Mouse (Mus musculus) liver, adult 2 months (tissue): Measurements from ENCODE around the gene Kifc5b. TPM values are rescaled to one million over a fixed set of nuclear protein-coding genes. Genes with fewer than 3 reads are reported as not detected.
"Not testable (repeated sequence)": the region's sequence is repeated elsewhere in the genome, so short reads cannot be mapped to it uniquely, and the experiment has no call there.

Experiments used
- DNase-seq: peaks from one replicate; pipeline ENCODE4 v3.0.0-alpha.2; 2011; ENCODE audit warnings: low read depth, low spot score; ENCODE audit errors: extremely low read depth
- H3K27ac ChIP-seq: fragments of 200-500 bp; replicated peaks from 2 replicates; pipeline ENCODE4 v1.5.1; 2012; ENCODE audit warnings: low read depth, mild to moderate bottlenecking, control low read depth, inconsistent platforms, low read length; ENCODE audit not compliant: insufficient read depth
- H3K27me3 ChIP-seq: fragments of 200-500 bp; 2 replicates; pipeline ENCODE4 v1.6.1; 2012; ENCODE audit warnings: mild to moderate bottlenecking, moderate library complexity, low read length, inconsistent platforms; ENCODE audit not compliant: control insufficient read depth, insufficient read depth
- H3K36me3 ChIP-seq: fragments of 200-500 bp; 2 replicates; pipeline ENCODE4 v1.6.1; 2012; ENCODE audit warnings: low read length, inconsistent platforms; ENCODE audit not compliant: control insufficient read depth, insufficient read depth
- H3K4me1 ChIP-seq: fragments of 200-500 bp; 2 replicates; pipeline ENCODE4 v1.6.1; 2011; ENCODE audit warnings: low read length; ENCODE audit not compliant: control insufficient read depth, insufficient read depth
- H3K4me3 ChIP-seq: fragments of 200-500 bp; 2 replicates; pipeline ENCODE4 v1.5.1; 2011; ENCODE audit warnings: low read depth, mild to moderate bottlenecking, control low read depth, low read length, moderate library complexity; ENCODE audit not compliant: insufficient read depth
- H3K79me2 ChIP-seq: fragments of 200-500 bp; 2 replicates; pipeline ENCODE4 v1.6.1; 2012; ENCODE audit warnings: inconsistent platforms, mild to moderate bottlenecking, low read length, moderate library complexity; ENCODE audit not compliant: control insufficient read depth, insufficient read depth
- H3K9ac ChIP-seq: fragments of 200-500 bp; 2 replicates; pipeline ENCODE4 v1.6.1; 2012; ENCODE audit warnings: low read depth, mild to moderate bottlenecking, control low read depth, inconsistent platforms, low read length
- CTCF ChIP-seq: fragments of 200-500 bp; IDR thresholded peaks from 2 replicates; pipeline ENCODE4 v1.5.1; 2011; ENCODE audit warnings: low read depth, low read length, control low read depth
- POLR2A ChIP-seq: fragments of 200-500 bp; IDR thresholded peaks from 2 replicates; pipeline ENCODE4 v1.6.1; 2011; ENCODE audit warnings: low read length, control low read depth; ENCODE audit not compliant: insufficient read depth; ENCODE audit errors: extremely low read depth
- WGBS: fragments of 180-500 bp; shearing (Covaris S2); methylation state at CpG from one replicate; pipeline ENCODE4 v1.1.7; 2018; 5-methylcytosine and 5-hydroxymethylcytosine counted together
- polyA plus RNA-seq: library from polyadenylated mRNA; depleted of rRNA; stranded (reverse); fragments of >200 nt; gene quantifications from 2 replicates; pipeline ENCODE4 v1.2.3, GENCODE M21; 2012; rRNA removed
- total RNA-seq: library from RNA; depleted of rRNA; stranded (reverse); fragments of >200 nt; gene quantifications from 2 replicates; pipeline ENCODE4 v1.2.3, GENCODE M21; 2014; rRNA removed

Kifc5b gene
- total and polyA plus RNA-seq, 2 experiments: 0.45 to 0.55 TPM

GRCm38 (mm10) chr17:26974547-26974946, 57.7 kb downstream of the Kifc5b start:
- Histone ChIP-seq H3K27ac (no peak overlapping the region), H3K27me3 (no peaks in the 10 kb centered on the region), H3K36me3 (0 out of 2 replicates have a peak, but pooled peaks cover 2% of the 10 kb centered on the region), H3K79me2 (peaks cover 10% of the 10 kb centered on the region), H3K4me1 (peaks cover 4% of the 10 kb centered on the region; the same call in 1 of the 2 replicates), H3K9ac (no peak overlapping the region), H3K4me3 (no peak overlapping the region)
- TF ChIP-seq CTCF: no peak
- TF ChIP-seq POLR2A: no peak
- 91% methylated on average over 15 of the region's 15 CpGs for whole genome bisulfite sequencing
- no peak for DNase-seq

GRCm38 (mm10) chr17:26975415-26975814, 58.5 kb downstream of the Kifc5b start:
- no peak overlapping the region for H3K27ac ChIP-seq
- TF ChIP-seq CTCF: no peak
- no peak for TF ChIP-seq POLR2A
- H3K36me3 ChIP-seq: 0 out of 2 replicates have a peak, but pooled peaks cover 2% of the 10 kb centered on the region
- peaks cover 4% of the 10 kb centered on the region; the same call in 1 of the 2 replicates for H3K4me1 ChIP-seq
- H3K9ac ChIP-seq: no peak overlapping the region
- H3K4me3 ChIP-seq: no peak overlapping the region
- no peak for DNase-seq
- H3K79me2 ChIP-seq: peaks cover 10% of the 10 kb centered on the region
- no peaks in the 10 kb centered on the region for H3K27me3 ChIP-seq

- H3K27ac ChIP-seq, H3K27me3 ChIP-seq, H3K4me1 ChIP-seq, H3K9ac ChIP-seq, DNase-seq, H3K36me3 ChIP-seq, H3K4me3 ChIP-seq, H3K79me2 ChIP-seq: not testable (repeated sequence)
- 92% methylated on average over 6 of the region's 6 CpGs for WGBS
Observed at GRCm38 (mm10) chr17:26977354-26977753, 60.5 kb downstream of the Kifc5b start.

GRCm38 (mm10) chr17:26979426-26979825, 62.5 kb downstream of the Kifc5b start:
- no peak overlapping the region for H3K27ac ChIP-seq
- no peaks in the 10 kb centered on the region; the same call in 1 of the 2 replicates for H3K79me2 ChIP-seq
- TF ChIP-seq CTCF (no peak), POLR2A (no peak)
- no peaks in the 10 kb centered on the region; the same call in 1 of the 2 replicates for H3K4me1 ChIP-seq
- WGBS: 66% methylated on average over 2 of the region's 2 CpGs
- no peak overlapping the region for H3K4me3 ChIP-seq
- H3K27me3 ChIP-seq: no peaks in the 10 kb centered on the region
- no peak overlapping the region for H3K9ac ChIP-seq
- no peak for DNase-seq
- H3K36me3 ChIP-seq: 0 out of 2 replicates have a peak, but pooled peaks cover 2% of the 10 kb centered on the region

GRCm38 (mm10) chr17:26981050-26981449, 64.2 kb downstream of the Kifc5b start:
- no peak overlapping the region for H3K9ac ChIP-seq
- H3K27me3 ChIP-seq: no peaks in the 10 kb centered on the region
- 0 out of 2 replicates have a peak, but pooled peaks cover 2% of the 10 kb centered on the region for H3K36me3 ChIP-seq
- TF ChIP-seq POLR2A (no peak), CTCF (no peak)
- H3K27ac ChIP-seq: no peak overlapping the region
- no peak overlapping the region for H3K4me3 ChIP-seq
- WGBS: 72% methylated on average over 2 of the region's 2 CpGs
- H3K79me2 ChIP-seq: no peaks in the 10 kb centered on the region
- 0 out of 2 replicates have a peak, but pooled peaks cover 2% of the 10 kb centered on the region for H3K4me1 ChIP-seq
- no peak for DNase-seq

Other genes with a start within 250 kb of the Kifc5b start
- 28.2 and 37.0 TPM in 2 replicates for gene Crebrf, start 201.4 kb upstream of the Kifc5b start, total RNA-seq
- 1.4 and 1.5 TPM in 2 replicates for gene Crebrf, start 201.4 kb upstream of the Kifc5b start, polyA plus RNA-seq
- 22.8 and 25.2 TPM in 2 replicates for gene Bnip1, start 136.0 kb upstream of the Kifc5b start, total RNA-seq
- gene Bnip1, start 136.0 kb upstream of the Kifc5b start, polyA plus RNA-seq: 17.5 and 18.4 TPM in 2 replicates
- gene Nkx2-5, start 72.1 kb upstream of the Kifc5b start, total RNA-seq: not detected in 2 replicates
- not detected in 2 replicates for gene Nkx2-5, start 72.1 kb upstream of the Kifc5b start, polyA plus RNA-seq
- 4.2 and 5.6 TPM in 2 replicates for gene Phf1, start 16.0 kb downstream of the Kifc5b start, total RNA-seq
- gene Phf1, start 16.0 kb downstream of the Kifc5b start, polyA plus RNA-seq: 22.0 and 35.0 TPM in 2 replicates
- gene Cuta, start 22.5 kb downstream of the Kifc5b start, total RNA-seq: 19.6 and 21.4 TPM in 2 replicates
- gene Cuta, start 22.5 kb downstream of the Kifc5b start, polyA plus RNA-seq: 126 and 129 TPM in 2 replicates
- gene Syngap1, start 24.2 kb downstream of the Kifc5b start, total RNA-seq: 0.92 and 0.94 TPM in 2 replicates
- gene Syngap1, start 24.2 kb downstream of the Kifc5b start, polyA plus RNA-seq: 1.3 and 2.3 TPM in 2 replicates
- 3.3 and 4.1 TPM in 2 replicates for gene Zbtb9, start 56.1 kb downstream of the Kifc5b start, total RNA-seq
- gene Zbtb9, start 56.1 kb downstream of the Kifc5b start, polyA plus RNA-seq: 3.6 and 4.6 TPM in 2 replicates
- gene Bak1, start 111.9 kb downstream of the Kifc5b start, total RNA-seq: 5.1 and 5.6 TPM in 2 replicates
- 21.6 and 23.1 TPM in 2 replicates for gene Bak1, start 111.9 kb downstream of the Kifc5b start, polyA plus RNA-seq
- 1.1 and 1.5 TPM in 2 replicates for gene Itpr3, start 140.2 kb downstream of the Kifc5b start, total RNA-seq
- gene Itpr3, start 140.2 kb downstream of the Kifc5b start, polyA plus RNA-seq: 0.76 and 1.0 TPM in 2 replicates
- 115 and 135 TPM in 2 replicates for gene Uqcc2, start 216.8 kb downstream of the Kifc5b start, total RNA-seq
- gene Uqcc2, start 216.8 kb downstream of the Kifc5b start, polyA plus RNA-seq: 78.9 and 101 TPM in 2 replicates